Mouse (Mus musculus): ENCODE measurements at regions not wholly inside any gene's neighbourhood (a gene's known extent, or its start where the extent isn't known, plus 50 kb on each side); places are given as distances from the start of the nearest gene placed in this dataset.

DNA sequence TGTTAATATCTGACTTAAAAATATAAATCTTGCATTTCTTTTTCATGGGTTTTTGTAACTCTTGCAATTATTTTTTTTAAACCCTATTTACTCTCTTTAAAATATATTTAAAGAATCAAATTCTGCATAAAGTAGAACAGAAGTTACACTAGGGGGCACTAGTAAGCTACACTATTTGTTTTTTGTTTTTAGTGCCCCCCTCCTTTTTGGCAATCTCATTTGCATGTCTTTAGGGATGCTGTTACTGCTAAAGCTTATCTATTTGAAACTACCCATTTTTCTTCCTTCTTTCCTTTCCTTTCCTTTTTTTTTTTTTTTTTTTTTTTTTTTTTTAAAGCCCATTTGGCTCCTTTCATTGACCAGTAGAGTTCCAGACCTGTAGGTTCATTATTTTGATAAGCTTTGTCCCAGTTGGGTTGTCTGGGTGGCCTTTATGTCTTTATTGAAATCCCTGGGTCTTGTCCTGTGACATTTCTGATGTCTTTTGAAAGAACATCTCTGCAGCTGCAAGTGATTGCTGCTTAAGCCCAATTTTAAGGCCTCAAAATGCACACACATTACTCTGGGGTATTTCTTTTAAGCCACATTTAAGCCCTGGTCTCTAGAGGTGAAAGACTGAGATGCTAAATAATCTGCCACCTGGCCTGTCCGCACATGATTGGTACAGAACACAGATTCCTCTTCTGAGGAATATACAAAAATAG is 1249.6 kb downstream of the Hace1 start:
- Histone ChIP-seq H3K36me3 (ENCODE audit: control insufficient read depth, insufficient read depth, low read length) (no peaks in the 10 kb centered on the region), H3K27me3 (ENCODE audit: control insufficient read depth, insufficient read depth, low read length) (no peaks in the 10 kb centered on the region), H3K9ac (ENCODE audit: low read depth, low read length, severe bottlenecking) (no peak overlapping the region), H3K4me2 (replicated peaks; ENCODE audit: low read depth, low read length, severe bottlenecking) (no peak overlapping the region), H3K27ac (replicated peaks; ENCODE audit: low read depth, low read length) (no peak overlapping the region), H3K4me3 (replicated peaks; ENCODE audit: low read length) (no peak overlapping the region), H3K4me1 (ENCODE audit: control insufficient read depth, insufficient read depth, low read length) (no peaks in the 10 kb centered on the region), H3K9me3 (ENCODE audit: control insufficient read depth, low read length) (no peaks in the 10 kb centered on the region)
- ATAC-seq (ENCODE audit: low FRiP score, low read depth) (no peak), DNase-seq (ENCODE audit: low spot score) (no peak)
- 64% methylated on average over 1 of the region's 1 CpGs for WGBS
- no peak for TF ChIP-seq POLR2A (IDR thresholded peaks at IDR 0.05; ENCODE audit: borderline replicate concordance, extremely low read depth, insufficient read depth, insufficient read length)

GRCm38 (mm10) chr10:46828164-46828563 is 1250.5 kb downstream of the Hace1 start:
- 70% methylated on average over 2 of the region's 2 CpGs for WGBS
- no peak for TF ChIP-seq POLR2A (IDR thresholded peaks at IDR 0.05; ENCODE audit: borderline replicate concordance, extremely low read depth, insufficient read depth, insufficient read length)
- no peak for DNase-seq (ENCODE audit: low spot score)

GRCm38 (mm10) chr10:46845578-46846314 is 1268.1 kb downstream of the Hace1 start:
- H3K4me1 ChIP-seq (ENCODE audit: control insufficient read depth, insufficient read depth, low read length) = no peaks in the 10 kb centered on the region
- H3K9ac ChIP-seq (ENCODE audit: low read depth, low read length, severe bottlenecking) = no peak overlapping the region
- no peaks in the 10 kb centered on the region for H3K27me3 ChIP-seq (ENCODE audit: control insufficient read depth, insufficient read depth, low read length)
- no peak overlapping the region for H3K27ac ChIP-seq (replicated peaks; ENCODE audit: low read depth, low read length)
- TF ChIP-seq POLR2A (IDR thresholded peaks at IDR 0.05; ENCODE audit: borderline replicate concordance, extremely low read depth, insufficient read depth, insufficient read length) = no peak
- no peaks in the 10 kb centered on the region for H3K36me3 ChIP-seq (ENCODE audit: control insufficient read depth, insufficient read depth, low read length)
- DNase-seq (ENCODE audit: low spot score) (no peak), ATAC-seq (ENCODE audit: low FRiP score, low read depth) (no peak)
- no peaks in the 10 kb centered on the region for H3K9me3 ChIP-seq (ENCODE audit: control insufficient read depth, low read length)
- no peak overlapping the region for H3K4me2 ChIP-seq (replicated peaks; ENCODE audit: low read depth, low read length, severe bottlenecking)
- H3K4me3 ChIP-seq (replicated peaks; ENCODE audit: low read length) = no peak overlapping the region
- 72% methylated on average over 3 of the region's 3 CpGs for whole genome bisulfite sequencing

More at GRCm38 (mm10) chr10:46828164-46828563, 1250.5 kb downstream of the Hace1 start:
- Histone ChIP-seq H3K27ac (replicated peaks; ENCODE audit: low read depth, low read length) (no peak overlapping the region), H3K27me3 (ENCODE audit: control insufficient read depth, insufficient read depth, low read length) (no peaks in the 10 kb centered on the region), H3K4me2 (replicated peaks; ENCODE audit: low read depth, low read length, severe bottlenecking) (no peak overlapping the region), H3K4me1 (ENCODE audit: control insufficient read depth, insufficient read depth, low read length) (no peaks in the 10 kb centered on the region), H3K9me3 (ENCODE audit: control insufficient read depth, low read length) (no peaks in the 10 kb centered on the region), H3K9ac (ENCODE audit: low read depth, low read length, severe bottlenecking) (no peak overlapping the region), H3K4me3 (replicated peaks; ENCODE audit: low read length) (no peak overlapping the region), H3K36me3 (ENCODE audit: control insufficient read depth, insufficient read depth, low read length) (no peaks in the 10 kb centered on the region)
- no peak for ATAC-seq (ENCODE audit: low FRiP score, low read depth)
